Mouse (Mus musculus): ENCODE results near the gene Gm30191. TPM values are rescaled to one million over a fixed set of nuclear protein-coding genes. Genes with fewer than 3 reads are reported as not detected.

The Gm30191 gene
- not detected in 2 replicates for total RNA-seq (2021)
- long read RNA-seq, experiment 1, result 0 reads
- long read RNA-seq, experiment 2, result 0 reads

DNA sequence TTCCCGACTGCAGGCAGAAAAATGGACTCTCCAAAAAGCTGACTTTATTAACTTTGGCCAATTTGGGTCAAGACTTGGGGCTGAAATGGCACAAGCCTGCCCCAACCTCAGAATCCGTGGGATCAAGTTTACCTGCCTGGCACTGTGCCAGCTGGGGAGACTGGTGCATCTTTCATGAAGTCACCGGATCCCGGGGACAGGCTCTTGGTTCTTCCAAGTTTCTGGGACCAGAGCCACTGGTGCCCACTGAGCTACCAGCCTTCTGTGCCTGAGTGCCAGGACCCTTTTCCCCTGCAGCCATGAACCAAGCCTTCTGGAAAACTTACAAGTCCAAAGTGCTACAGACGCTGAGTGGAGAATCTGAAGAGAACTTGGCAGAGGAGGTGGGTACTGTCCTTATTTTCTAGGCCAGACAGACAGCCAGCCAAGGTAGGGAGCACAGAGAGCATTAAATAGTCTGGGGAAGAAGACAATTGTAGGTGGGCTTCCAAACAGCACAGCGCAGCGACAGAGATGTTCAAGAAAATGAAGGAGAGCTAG lies at the start of gene Gm30191:
Gene Gm30191, plus strand, starts transcription at position 217 of the 540 bp plus-strand sequence.
- DNase-seq, result no peak

- no peak for DNase-seq
Observed at GRCm38 (mm10) chr4:134199371-134199770, 47.4 kb upstream of the Gm30191 start.

- no peak for DNase-seq
Observed at GRCm38 (mm10) chr4:134202904-134203303, 43.8 kb upstream of the Gm30191 start, which contains the start of gene Gm7534. Gene Gm7534, minus strand, starts transcription at chr4:134203004.

GRCm38 (mm10) chr4:134203340-134203896 lies 43.3 kb upstream of the Gm30191 start:
- no peak for DNase-seq

- peak; percentile 28 for DNase-seq
Observed at GRCm38 (mm10) chr4:134206488-134207053, 40.2 kb upstream of the Gm30191 start.

GRCm38 (mm10) chr4:134222793-134223600 lies 23.7 kb upstream of the Gm30191 start:
- DNase-seq, result no peak

- no peak for DNase-seq
Observed at GRCm38 (mm10) chr4:134227194-134227593, 19.5 kb upstream of the Gm30191 start, which contains the start of gene Catsper4. Gene Catsper4, minus strand, starts transcription at chr4:134227383.

GRCm38 (mm10) chr4:134230431-134230830 lies 16.3 kb upstream of the Gm30191 start:
- no peak for DNase-seq

GRCm38 (mm10) chr4:134234876-134235275 lies 11.9 kb upstream of the Gm30191 start:
- DNase-seq, result no peak

DNA sequence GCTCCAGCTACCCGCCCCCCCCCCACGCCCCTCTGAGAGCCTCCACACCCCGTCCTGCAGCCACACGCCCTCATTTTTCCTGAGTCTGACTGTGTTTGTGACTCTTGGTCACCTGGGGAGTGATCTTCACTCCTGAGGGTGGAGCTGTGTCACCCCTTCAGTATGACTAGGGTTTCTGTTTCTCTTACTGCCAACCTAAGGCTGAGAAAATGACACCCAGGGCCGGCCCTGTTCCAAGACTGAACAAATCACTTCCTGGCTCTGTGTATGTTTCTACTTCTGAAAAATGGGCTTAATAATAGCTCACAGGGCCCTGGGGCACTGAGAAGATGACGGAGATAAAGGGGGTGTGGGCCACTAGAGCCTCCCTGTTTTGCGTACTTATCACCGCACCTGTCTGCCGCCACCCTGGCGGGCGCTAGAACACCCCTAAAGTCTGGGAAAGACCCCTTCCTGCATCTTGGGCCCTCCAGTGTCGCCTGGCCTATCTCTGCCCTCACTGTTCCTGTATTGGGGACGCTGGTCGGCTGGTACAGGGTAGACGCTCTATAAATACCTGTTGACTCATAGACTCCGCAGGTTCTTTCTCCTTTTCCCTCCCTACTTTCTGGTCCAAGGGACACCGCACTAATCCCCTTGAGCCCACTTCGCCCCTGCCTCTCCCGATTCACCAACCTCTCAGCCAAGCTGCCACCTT lies 9.0 kb upstream of the Gm30191 start:
- DNase-seq, result no peak

GRCm38 (mm10) chr4:134238279-134238651 lies 8.5 kb upstream of the Gm30191 start, which contains the start of gene Cnksr1:
Gene Cnksr1, minus strand, starts transcription at chr4:134238399.
- peak; percentile 95 for DNase-seq

- no peak for DNase-seq
Observed at GRCm38 (mm10) chr4:134238686-134239085, 8.0 kb upstream of the Gm30191 start.

DNA sequence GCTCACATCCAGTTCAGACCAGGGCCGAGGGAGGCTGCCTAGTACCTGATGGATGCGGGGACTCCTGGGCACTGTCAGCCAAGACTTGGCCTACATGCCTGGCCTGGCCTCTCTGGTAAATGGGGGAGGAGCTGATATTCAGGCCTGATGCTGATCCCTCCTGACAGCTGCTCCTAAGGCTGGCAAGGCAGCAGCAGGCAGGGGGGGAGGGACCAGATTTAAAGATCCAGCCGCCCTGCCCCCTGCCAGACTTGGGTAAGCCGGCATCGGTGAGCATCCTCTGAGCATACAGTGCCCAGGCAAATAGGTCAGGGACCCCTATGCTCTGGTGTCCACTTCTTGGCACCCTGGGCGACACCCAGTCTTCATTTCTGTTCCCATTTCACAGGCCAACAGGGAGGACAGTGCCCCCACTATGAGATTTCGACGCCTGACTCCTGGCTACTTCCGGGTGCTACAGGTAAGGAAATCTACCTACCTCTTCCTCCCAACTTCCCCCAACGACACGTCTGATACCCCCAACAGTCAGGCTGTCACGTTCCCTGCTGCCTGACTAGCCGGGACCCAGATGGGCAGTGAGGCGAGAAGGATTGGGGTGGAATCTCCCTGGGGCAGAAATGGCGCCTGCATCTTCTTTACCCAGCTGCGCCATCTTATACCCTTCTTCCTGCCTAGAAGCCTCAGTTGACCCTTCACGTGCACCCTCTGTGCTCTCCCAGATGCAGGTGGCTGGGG lies 3.1 kb upstream of the Gm30191 start, which contains the start of gene E130218I03Rik:
Gene E130218I03Rik, plus strand, starts transcription at position 147 of the 735 bp plus-strand sequence.
- DNase-seq, result no peak

GRCm38 (mm10) chr4:134245148-134245843 lies 1.4 kb upstream of the Gm30191 start, which contains the start of gene Zfp593:
Gene Zfp593, minus strand, starts transcription at chr4:134245592.
- DNase-seq, result peak; percentile 98

DNA sequence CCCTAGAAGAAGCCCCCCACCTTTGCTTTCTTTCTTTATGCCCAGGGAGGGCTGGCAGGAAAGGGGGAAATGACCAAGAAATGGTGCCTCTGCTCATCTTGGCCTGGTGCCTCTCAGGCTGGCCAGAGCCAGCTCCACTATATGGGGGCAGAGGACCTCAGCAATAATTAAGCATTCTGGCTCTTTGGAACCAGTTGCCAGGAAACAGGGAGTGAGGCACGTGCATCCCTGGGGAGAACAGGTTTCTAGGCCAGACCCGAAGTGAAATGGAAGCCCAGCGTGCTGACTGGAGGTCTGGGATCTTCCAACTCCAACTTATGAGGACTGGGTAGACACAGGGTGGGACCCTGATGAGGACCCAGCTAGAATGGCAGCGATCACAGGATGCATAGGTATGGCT lies 479 bp upstream of the Gm30191 start:
- no peak for DNase-seq

DNA sequence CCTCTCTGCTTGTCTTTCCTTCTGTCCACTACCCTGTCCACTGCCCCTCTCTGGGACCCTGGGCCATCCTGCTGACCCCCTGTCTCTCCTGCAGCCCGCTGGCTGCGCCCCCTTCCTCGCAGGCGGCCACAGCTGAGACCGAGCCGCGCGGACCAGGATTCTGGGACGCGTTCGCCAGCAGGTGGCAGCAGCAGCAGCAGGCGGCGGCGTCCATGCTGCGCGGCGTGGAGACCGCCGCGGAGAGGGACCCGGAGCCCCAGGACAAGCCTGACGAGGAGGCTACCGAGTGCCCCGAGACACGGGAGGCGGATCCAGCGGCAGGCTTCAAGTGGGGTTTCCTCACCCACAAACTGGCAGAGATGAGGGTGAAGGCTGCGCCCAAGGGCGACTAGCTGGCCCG lies 2.9 kb downstream of the Gm30191 start:
- DNase-seq, result peak; percentile 85

DNA sequence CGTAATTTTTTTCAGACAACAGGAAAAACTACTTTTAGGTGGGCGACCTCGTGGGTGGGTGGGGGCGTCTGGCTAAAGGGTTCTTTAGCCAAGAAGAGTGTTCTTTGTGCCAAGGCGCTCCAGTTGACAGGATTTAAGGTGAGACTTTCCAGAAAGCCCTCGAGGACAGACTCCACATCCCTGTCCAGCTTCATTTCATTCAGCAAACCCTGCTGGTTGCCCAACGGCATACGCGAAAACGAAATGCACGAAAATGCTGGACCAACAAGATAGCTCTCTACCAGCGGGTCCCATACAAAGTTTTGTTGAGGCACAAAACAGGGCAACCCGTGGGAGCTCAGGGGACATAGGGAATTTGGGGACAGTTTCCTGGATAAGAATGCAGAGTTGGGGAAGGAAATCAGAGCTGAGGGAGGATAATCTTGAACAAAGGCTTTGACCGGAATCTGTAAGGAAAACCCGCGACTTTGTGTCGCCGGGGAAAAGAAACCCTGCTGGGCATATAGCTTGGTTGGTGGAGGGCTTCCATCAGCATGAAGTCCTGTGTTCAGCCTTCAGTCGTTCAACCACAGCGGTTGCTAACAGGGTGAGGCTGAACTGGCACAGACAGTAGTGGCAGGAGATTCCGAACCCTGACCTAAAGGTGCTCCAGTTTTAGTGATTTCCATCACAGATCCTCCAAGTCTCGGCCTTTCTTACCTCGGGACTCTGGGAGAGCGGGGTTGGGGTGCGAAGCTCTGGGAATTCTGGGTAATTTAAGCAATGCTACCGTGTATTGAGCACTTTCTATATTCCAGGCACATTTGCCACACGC lies 3.6 kb downstream of the Gm30191 start:
- no peak for DNase-seq

- DNase-seq, result no peak
Observed at GRCm38 (mm10) chr4:134250930-134251240, 4.2 kb downstream of the Gm30191 start.

DNA sequence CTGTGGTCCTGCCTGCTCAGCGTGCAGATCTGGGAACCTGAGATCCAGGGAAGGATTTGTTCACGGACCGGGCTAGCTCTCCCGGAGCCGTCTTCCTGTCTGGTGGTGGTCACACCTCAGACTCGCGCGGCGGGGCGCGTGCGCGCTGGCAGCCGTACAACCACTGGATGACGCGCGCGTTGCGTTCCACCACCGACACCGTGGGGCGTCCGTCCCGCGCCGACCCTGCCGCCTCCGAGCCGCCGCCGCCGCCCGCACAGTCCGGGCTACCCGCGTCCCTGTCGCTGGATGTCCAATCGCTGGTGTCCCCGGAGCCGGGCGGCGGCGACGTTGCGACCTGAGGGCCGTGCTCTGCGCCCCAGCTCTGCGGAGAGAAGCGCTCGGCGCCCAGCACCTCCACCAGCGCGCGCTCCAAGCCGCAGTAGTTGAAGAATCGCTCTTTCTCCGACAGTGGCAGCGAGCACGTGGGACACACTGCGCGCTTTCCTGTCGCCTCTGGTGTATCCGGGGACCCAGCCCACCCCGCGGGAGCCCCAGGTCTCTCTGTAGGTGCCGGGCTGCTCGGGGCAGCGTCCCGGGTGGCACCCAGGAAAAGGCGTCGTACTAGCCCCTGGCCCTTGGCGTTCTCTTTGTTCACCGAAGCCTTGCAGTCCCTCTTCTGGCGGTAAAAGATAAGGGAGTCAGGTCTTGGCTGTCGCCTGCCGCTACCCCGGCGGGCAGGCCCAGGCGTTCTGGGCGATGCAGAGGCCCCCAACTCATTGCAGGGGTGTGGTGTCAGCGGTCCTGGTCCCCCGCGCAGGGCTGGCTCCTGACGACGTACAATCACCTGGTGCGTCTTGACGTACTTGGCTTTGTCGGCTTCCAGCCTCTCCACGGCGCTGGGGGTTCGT lies 4.8 kb downstream of the Gm30191 start:
- peak; percentile 55 for DNase-seq
